Mouse (Mus musculus): ENCODE data around the gene Polr2e. TPM values are rescaled to one million over a fixed set of nuclear protein-coding genes. Genes with fewer than 3 reads are reported as not detected.
"Not testable (repeated sequence)": the region's sequence is repeated elsewhere in the genome, so short reads cannot be mapped to it uniquely, and the experiment has no call there.

The Polr2e gene
- polyA plus RNA-seq, 1 experiment from 2014 or later = 173 TPM

- H3K27ac ChIP-seq (replicated peaks) = peak within 1 kb of the TSS; percentile 71; the same call in 1 of the 2 replicates
- H3K4me2 ChIP-seq (replicated peaks) = no peak within 1 kb of the TSS; the same call in 1 of the 2 replicates
- WGBS = 50% methylated on average over 9 of the region's 9 CpGs
- H3K9ac ChIP-seq (replicated peaks) = peak within 1 kb of the TSS; percentile 41
- H3K9me3 ChIP-seq = no peaks in the 10 kb centered on the region
- no peak within 1 kb of the TSS for H3K4me3 ChIP-seq
- peaks cover 8% of the 10 kb centered on the region; the same call in 1 of the 2 replicates for H3K27me3 ChIP-seq
- ATAC-seq (ENCODE audit: low FRiP score, low read depth) = no peak
- no peaks in the 10 kb centered on the region for H3K36me3 ChIP-seq
- H3K4me1 ChIP-seq = peaks cover 35% of the 10 kb centered on the region
Observed at GRCm38 (mm10) chr10:80047041-80047565, 7.5 kb upstream of the Polr2e start, which contains the start of gene Gpx4. Gene Gpx4 (plus strand): TSS chr10:80047166.

DNA sequence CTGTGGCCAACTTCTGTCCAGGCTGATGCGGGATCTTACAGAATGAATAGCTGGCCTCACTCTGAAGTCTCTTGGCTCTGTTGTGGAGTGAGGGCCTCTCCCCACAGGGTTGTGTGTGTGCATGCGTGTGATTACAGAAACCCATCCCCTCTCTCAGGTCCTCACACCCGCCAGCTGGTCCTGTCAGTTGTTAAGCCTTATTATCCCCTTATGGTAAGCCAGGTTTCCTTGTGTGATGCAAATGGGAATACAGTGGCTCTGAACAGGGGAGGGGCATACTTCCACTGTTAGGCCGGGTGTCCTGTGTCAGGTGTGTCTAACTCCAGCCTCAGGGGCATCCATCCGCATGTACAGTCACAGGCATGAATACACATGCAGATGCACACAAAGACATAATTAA lies 6.2 kb upstream of the Polr2e start:
- H3K4me2 ChIP-seq (replicated peaks) = no peak overlapping the region
- H3K4me1 ChIP-seq = peaks cover 28% of the 10 kb centered on the region
- no peak overlapping the region for H3K9ac ChIP-seq (replicated peaks)
- H3K36me3 ChIP-seq = no peaks in the 10 kb centered on the region
- H3K27me3 ChIP-seq = peaks cover 8% of the 10 kb centered on the region; the same call in 1 of the 2 replicates
- no peak for ATAC-seq (ENCODE audit: low FRiP score, low read depth)
- no peaks in the 10 kb centered on the region for H3K9me3 ChIP-seq
- 74% methylated on average over 5 of the region's 5 CpGs for WGBS
- no peak overlapping the region for H3K27ac ChIP-seq (replicated peaks)
- H3K4me3 ChIP-seq = no peak overlapping the region

GRCm38 (mm10) chr10:80045364-80045763 lies 5.8 kb upstream of the Polr2e start:
- not testable (repeated sequence) for H3K9me3 ChIP-seq; H3K9ac ChIP-seq (replicated peaks); H3K4me2 ChIP-seq (replicated peaks); H3K4me3 ChIP-seq; H3K27me3 ChIP-seq; H3K27ac ChIP-seq (replicated peaks); H3K36me3 ChIP-seq; ATAC-seq (ENCODE audit: low FRiP score, low read depth)
- WGBS = 68% methylated on average over 4 of the region's 4 CpGs
- H3K4me1 ChIP-seq = peaks cover 24% of the 10 kb centered on the region

DNA sequence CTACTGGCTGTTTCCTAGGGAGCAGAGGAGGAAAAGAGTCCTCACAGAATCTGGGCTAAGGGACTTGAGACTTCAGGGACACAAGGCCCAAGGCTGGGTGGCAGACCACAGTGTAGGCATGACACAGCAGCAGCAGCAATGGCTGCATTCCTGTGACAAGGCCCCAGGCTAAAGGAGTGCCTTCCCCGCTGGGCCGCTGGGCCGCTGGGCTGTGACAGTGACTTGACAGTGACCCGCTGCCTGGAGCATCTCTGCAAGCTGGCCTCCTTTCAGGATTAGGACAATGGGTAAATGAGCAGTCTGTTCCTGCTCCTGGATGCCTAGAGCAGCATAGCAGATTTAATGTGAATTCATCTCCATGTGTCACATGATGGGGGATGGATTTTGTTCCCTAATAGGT lies 4.5 kb upstream of the Polr2e start:
- no peaks in the 10 kb centered on the region for H3K36me3 ChIP-seq
- H3K4me1 ChIP-seq = peaks cover 19% of the 10 kb centered on the region
- no peak overlapping the region for H3K4me2 ChIP-seq (replicated peaks)
- H3K4me3 ChIP-seq = no peak overlapping the region
- H3K27me3 ChIP-seq = peaks cover 8% of the 10 kb centered on the region; the same call in 1 of the 2 replicates
- H3K9ac ChIP-seq (replicated peaks) = no peak overlapping the region; the same call in 1 of the 2 replicates
- ATAC-seq (ENCODE audit: low FRiP score, low read depth) = no peak
- H3K27ac ChIP-seq (replicated peaks) = peak overlapping the region; percentile 54
- H3K9me3 ChIP-seq = no peaks in the 10 kb centered on the region
- 25% methylated on average over 4 of the region's 4 CpGs for WGBS

DNA sequence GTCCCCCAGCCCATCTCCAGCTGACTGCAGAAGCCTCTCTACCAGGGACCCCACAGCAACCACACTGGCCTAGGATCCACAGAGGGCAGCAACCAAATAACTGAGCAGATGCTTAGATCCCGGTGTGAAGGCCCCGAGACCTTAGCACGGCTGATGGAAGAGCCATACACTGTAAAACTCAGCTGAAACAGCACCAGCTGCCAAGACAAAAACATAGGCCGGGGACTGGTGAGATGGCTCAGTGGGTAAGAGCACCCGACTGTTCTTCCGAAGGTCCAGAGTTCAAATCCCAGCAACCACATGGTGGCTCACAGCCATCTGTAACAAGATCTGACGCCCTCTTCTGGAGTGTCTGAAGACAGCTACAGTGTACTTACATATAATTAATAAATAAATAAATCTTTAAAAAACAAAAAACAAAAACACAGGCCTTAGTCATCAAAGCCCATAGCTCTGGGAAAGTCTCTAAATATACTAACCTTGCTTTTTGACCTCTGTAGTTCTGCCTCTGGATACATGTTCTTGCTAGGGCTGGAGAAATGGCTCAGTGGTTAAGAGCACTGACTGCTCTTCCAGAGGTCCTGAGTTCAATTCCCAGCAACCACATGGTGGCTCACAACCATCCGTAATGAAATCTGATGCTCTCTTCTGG lies 1.9 kb upstream of the Polr2e start:
- Histone ChIP-seq H3K36me3 (peaks cover 18% of the 10 kb centered on the region), H3K4me1 (peaks cover 13% of the 10 kb centered on the region)
- 89% methylated on average over 8 of the region's 8 CpGs for WGBS
- H3K4me3 ChIP-seq; H3K4me2 ChIP-seq (replicated peaks); H3K9me3 ChIP-seq; ATAC-seq (ENCODE audit: low FRiP score, low read depth); H3K9ac ChIP-seq (replicated peaks); H3K27me3 ChIP-seq; H3K27ac ChIP-seq (replicated peaks): not testable (repeated sequence)

GRCm38 (mm10) chr10:80036832-80037231 lies 2.8 kb downstream of the Polr2e start:
- Histone ChIP-seq H3K27ac (replicated peaks) (no peak overlapping the region), H3K9me3 (no peaks in the 10 kb centered on the region), H3K27me3 (no peaks in the 10 kb centered on the region), H3K9ac (replicated peaks) (no peak overlapping the region), H3K4me3 (no peak overlapping the region), H3K4me2 (replicated peaks) (no peak overlapping the region), H3K4me1 (peaks cover 13% of the 10 kb centered on the region), H3K36me3 (peaks cover 40% of the 10 kb centered on the region)
- 92% methylated on average over 13 of the region's 13 CpGs for WGBS
- ATAC-seq (ENCODE audit: low FRiP score, low read depth) = no peak

GRCm38 (mm10) chr10:80035686-80036085 lies 3.9 kb downstream of the Polr2e start:
- peaks cover 40% of the 10 kb centered on the region for H3K36me3 ChIP-seq
- H3K9ac ChIP-seq (replicated peaks) = no peak overlapping the region
- 93% methylated on average over 5 of the region's 5 CpGs for WGBS
- H3K4me3 ChIP-seq = no peak overlapping the region
- H3K4me2 ChIP-seq (replicated peaks) = no peak overlapping the region
- no peak for ATAC-seq (ENCODE audit: low FRiP score, low read depth)
- peaks cover 13% of the 10 kb centered on the region for H3K4me1 ChIP-seq
- no peaks in the 10 kb centered on the region for H3K9me3 ChIP-seq
- H3K27ac ChIP-seq (replicated peaks) = no peak overlapping the region
- no peaks in the 10 kb centered on the region for H3K27me3 ChIP-seq

DNA sequence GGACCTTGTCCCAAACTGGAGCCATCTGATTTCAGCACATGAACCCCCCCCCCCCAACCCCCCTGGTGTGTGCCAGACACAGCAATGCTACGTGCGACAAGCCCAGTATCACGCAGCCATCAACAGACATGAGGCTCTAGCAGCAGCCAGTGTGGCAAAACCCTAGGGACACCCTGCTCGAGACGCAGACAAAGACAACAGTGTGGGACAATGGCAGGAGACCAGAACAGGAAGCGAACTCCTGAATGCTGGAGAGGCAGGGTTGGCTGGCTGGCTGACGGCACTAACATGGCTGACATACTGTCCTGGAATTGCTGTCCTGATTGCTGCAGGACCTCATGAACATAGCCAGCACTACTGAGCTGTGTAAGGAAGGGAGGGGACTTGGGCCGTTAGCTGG lies 4.4 kb downstream of the Polr2e start:
- no peak overlapping the region for H3K4me3 ChIP-seq

DNA sequence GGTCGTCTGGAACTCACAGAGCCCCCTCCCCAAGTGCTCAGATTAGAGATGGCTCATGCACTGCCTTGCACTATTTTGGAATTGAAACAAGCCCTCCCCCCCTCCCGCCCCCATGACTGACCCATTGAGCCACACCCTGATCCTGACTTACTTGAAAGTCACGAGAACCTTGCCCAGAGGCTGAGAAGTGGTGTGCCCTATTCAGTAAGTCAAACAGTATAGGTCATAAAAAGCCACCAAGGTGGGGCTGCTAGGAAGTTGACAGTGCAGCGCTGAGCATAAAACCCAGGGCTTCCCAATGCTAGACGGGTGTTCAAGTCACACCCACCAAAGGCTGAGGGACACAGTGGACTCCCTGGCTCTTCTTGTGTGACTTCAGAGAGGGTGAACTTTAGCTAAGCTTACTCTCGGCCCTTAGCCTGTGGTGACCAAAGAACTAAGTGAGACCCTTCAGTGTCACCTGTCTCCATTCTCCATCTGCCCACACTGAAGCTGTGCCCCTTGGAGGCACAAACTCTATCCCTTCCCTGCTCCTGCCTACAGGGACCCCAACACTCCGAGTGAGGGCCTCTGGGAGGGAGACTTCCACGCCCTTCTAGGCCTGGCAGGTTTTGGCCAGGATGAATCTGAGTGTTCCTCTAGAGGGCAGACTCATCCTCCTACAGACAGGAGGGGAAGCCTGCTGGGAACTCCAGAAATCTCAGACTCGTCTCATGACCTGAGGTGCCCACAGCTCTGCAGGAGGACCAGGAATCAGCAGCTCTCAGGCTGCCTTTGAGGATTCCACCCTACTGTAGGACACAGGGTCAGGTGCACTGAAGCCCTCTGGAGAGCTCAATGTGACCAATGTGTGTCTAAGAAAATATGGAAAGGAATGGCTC lies 5.8 kb downstream of the Polr2e start:
- no peaks in the 10 kb centered on the region for H3K9me3 ChIP-seq
- peaks cover 10% of the 10 kb centered on the region for H3K4me1 ChIP-seq
- no peak overlapping the region for H3K4me3 ChIP-seq
- ATAC-seq (ENCODE audit: low FRiP score, low read depth) = no peak
- 54% methylated on average over 9 of the region's 9 CpGs for WGBS
- no peak overlapping the region for H3K9ac ChIP-seq (replicated peaks)
- H3K27me3 ChIP-seq = no peaks in the 10 kb centered on the region
- no peak overlapping the region for H3K27ac ChIP-seq (replicated peaks)
- peaks cover 40% of the 10 kb centered on the region for H3K36me3 ChIP-seq
- no peak overlapping the region for H3K4me2 ChIP-seq (replicated peaks)

More for the DNA sequence above, 4.4 kb downstream of the Polr2e start:
- no peak for ATAC-seq (ENCODE audit: low FRiP score, low read depth)
- no peaks in the 10 kb centered on the region for H3K27me3 ChIP-seq
- no peaks in the 10 kb centered on the region for H3K9me3 ChIP-seq
- peaks cover 40% of the 10 kb centered on the region for H3K36me3 ChIP-seq
- WGBS = 88% methylated on average over 8 of the region's 8 CpGs
- H3K27ac ChIP-seq (replicated peaks) = no peak overlapping the region
- no peak overlapping the region for H3K9ac ChIP-seq (replicated peaks)
- H3K4me2 ChIP-seq (replicated peaks) = no peak overlapping the region
- H3K4me1 ChIP-seq = peaks cover 13% of the 10 kb centered on the region

DNA sequence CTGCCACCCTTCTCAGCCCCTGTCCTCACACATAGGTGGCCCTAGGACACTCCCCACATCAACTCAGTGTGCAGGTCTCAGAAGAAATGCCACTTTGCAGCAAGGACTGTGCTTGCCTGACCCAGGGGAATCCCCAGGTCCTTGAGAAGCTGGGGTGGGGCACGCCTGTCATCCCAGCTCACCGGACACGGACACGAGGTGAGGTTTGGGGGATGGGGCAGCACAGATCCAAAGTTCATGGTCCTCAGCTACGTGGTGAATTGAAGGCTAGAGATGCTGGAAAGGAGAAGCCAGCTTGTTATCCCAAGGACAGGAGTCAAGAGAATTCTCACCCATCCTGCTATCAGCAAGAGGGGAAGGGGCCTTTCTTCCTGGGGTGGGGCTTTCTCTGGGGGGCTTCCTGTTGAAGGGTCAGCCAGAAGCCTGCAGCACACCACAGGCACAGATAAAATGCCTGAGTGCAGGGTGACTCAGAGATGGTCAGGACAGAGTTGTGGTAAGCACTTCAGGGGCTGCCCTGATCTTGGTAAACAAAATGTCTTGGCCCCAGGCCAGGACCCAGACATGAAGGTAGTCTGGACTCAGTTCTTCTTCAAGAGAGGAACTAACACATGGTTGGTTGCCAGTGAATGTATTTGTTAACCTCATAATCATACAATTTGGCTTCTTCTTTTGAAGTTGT lies 6.7 kb downstream of the Polr2e start:
- H3K4me2 ChIP-seq (replicated peaks) = no peak overlapping the region
- H3K4me3 ChIP-seq = no peak overlapping the region
- peaks cover 2% of the 10 kb centered on the region for H3K4me1 ChIP-seq
- ATAC-seq (ENCODE audit: low FRiP score, low read depth) = no peak
- H3K9me3 ChIP-seq = no peaks in the 10 kb centered on the region
- WGBS = 63% methylated on average over 5 of the region's 5 CpGs
- H3K27me3 ChIP-seq = no peaks in the 10 kb centered on the region
- peaks cover 35% of the 10 kb centered on the region for H3K36me3 ChIP-seq
- H3K27ac ChIP-seq (replicated peaks) = no peak overlapping the region; the same call in 1 of the 2 replicates
- H3K9ac ChIP-seq (replicated peaks) = no peak overlapping the region; the same call in 1 of the 2 replicates

DNA sequence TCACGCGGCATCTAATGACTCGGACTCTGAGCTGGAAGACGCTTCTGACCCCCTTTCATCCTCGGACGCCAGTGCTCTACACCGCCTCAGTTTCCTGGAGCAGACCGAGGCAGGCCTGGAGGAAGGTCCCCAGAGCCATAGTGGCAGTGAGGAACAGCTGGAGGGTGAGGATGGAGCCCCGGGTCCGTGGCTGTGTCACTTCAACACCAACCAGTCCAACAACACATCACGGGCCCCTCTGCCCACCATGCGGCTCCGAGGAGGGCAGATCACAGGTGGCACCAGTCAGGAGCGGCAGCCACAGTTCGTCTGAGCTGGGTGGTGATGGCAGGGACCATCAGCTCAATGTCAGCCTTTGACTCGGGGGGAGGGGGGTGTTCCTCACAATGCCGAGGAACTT lies 8.9 kb downstream of the Polr2e start:
- Histone ChIP-seq H3K9me3 (no peaks in the 10 kb centered on the region), H3K4me1 (no peaks in the 10 kb centered on the region), H3K27me3 (no peaks in the 10 kb centered on the region), H3K4me2 (replicated peaks) (no peak overlapping the region), H3K4me3 (no peak overlapping the region), H3K9ac (replicated peaks) (no peak overlapping the region), H3K36me3 (peaks cover 14% of the 10 kb centered on the region), H3K27ac (replicated peaks) (no peak overlapping the region)
- 88% methylated on average over 17 of the region's 17 CpGs for WGBS
- no peak for ATAC-seq (ENCODE audit: low FRiP score, low read depth)

Measured in midbrain, embryonic 12.5 days (tissue).